Mouse (Mus musculus) lung, postnatal 25 days (tissue): ENCODE measurements around the gene Terb1.
A peak's percentile ranks its signal among the peaks of the same experiment; 100 is the strongest.

Experiments used
- DNase-seq: peaks from one replicate; pipeline ENCODE4 v3.0.0; 2022; ENCODE audit warnings: low spot score

Gene Terb1

DNA sequence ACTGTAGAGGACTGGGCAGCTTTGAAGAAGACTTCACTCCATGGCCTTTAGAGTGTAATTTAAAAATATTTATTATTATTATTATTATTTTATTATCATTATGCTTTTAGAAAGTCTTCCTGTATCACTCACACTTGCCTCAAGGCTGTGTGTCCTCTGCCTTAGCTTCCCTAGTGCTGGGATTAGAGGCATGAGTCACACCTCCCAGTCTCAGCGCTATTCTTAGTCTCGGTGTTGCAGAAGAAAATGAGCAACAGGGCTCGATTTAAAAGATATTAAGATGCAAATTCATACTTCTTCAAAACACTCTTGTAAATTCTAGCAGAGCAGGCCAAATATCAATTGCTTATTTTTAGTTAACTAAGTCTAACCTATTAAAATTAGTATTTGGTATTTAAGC lies 60.9 kb downstream of the Terb1 start:
- no peak for DNase-seq

DNA sequence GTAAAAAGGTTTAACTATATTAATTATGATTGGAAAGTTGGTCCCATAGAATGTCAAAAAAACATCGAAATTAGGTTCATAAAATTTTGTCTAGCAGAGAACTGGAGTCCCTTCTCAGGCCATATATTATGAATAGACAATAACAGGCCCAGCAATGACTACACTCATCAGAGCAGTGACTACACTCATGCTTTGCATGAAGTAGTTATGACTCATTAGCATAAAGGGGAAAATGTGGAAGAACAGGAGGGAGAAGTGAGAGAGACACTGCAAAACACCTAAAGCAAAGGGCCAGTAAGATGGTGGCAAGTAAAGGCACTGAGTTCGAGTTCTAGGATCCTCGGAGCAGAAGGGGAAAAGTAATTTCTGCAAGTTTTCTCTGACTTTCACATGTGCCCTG lies 63.7 kb downstream of the Terb1 start:
- DNase-seq, result no peak

DNA sequence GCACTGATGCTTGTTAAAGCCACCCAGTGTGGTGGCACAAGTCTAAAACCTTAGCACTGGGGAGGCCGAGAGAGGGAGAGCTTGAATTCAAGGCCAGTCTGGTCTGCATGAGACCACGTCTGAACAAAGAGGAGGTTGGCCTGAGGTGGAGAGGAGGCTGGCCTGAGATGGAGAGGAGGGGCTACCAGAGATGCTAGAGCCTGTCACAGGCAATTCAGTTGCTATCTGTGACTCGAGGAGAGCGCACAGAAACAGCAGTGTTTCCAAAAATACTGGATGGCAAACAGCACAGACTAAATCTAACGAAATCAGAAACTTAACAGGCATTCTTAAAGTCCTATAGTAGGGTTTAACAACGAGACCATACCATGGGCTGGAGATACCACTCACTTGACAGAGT lies 64.5 kb downstream of the Terb1 start:
- DNase-seq, result no peak

DNA sequence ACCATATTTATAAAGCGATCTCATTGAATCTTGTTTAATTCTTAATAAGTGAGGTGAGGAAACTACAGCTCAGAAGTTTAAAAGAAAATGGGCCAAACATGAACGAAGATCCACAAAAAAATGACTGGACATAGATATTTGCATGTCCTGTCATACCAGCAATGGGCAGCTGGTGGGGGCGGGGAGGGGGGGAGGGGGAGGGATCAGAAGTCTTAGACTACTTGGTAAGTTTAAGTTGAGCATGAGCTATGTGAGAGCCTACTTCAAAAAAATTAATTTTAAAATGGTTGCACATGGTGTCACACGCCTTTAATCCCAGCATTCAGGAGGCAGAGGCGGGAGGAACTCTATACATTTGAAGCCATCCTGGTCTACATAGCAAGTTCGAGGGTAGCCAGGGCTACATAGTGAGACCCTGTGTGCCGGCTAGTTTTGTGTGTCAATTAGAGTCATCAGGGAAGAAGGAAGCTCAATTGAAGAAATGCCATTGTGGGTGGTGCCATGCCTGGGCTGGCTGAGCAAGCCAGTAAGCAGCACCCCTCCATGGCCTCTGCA lies 66.5 kb downstream of the Terb1 start:
- DNase-seq, result no peak

GRCm38 (mm10) chr8:104442299-104443124 lies 67.2 kb downstream of the Terb1 start, which contains the start of gene Dync1li2:
Gene Dync1li2, minus strand, starts transcription at chr8:104443047.
- peak; percentile 91 for DNase-seq

DNA sequence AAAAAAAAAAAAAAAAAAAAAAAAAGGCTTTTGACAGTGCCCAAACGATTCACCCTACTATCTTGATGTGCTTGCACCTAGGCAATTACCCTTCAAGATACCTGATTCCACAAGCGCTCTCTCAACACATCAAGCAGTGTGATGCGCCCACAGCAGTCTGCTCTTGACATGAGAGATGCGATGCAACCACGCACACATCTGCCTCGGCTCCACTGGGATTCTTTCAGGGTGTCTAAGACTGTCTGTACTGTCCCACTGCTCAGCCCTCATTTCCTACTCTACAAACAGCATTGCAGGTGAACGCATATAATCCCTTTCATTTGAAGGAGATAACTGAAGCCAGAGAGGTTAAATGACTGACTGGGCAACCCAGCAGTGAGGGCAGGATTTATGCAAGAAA lies 68.1 kb downstream of the Terb1 start:
- no peak for DNase-seq

DNA sequence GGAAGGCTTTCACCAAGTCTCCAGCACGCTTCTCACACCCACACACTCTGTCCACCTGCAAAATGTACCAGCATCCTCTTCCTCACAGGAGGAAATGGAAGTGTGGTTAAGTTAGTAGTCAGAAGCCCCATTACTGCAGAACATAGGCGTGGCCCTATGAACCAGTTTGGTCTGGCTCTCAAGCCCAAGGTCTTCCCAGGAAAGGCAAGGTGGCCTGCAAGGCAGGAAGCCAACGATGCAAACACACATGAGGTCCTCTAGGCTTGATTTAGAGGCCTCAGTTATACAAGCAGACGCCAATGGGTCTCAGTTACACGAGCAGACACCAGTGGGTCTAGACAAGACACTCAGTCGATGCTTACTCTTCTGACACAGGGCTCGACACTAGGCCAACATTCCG lies 70.2 kb downstream of the Terb1 start:
- no peak for DNase-seq

GRCm38 (mm10) chr8:104437494-104438135 lies 72.1 kb downstream of the Terb1 start:
- DNase-seq, result no peak

DNA sequence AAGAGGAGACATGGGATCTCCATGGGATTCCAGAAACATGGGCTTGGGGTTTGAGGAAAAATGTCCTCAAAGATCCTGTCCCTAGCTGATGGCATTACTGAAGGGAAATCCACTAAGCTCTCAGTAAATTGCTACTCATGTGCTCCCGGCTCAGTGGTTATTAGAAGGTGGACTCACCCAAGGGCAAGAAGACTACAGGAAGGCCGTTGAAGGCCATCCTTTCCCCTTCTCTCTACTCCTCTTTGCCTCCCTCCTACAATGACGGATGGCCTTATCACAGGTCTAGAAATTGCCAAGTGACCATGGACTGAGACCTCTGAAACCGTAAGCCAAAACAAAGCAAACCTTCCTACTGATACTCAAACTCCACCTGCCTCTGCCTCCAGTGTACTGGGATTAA lies 73.1 kb downstream of the Terb1 start:
- DNase-seq, result no peak

- peak; percentile 98 for DNase-seq
Observed at GRCm38 (mm10) chr8:104436038-104436437, 73.7 kb downstream of the Terb1 start.

- no peak for DNase-seq
Observed at GRCm38 (mm10) chr8:104434826-104435354, 74.8 kb downstream of the Terb1 start.

DNA sequence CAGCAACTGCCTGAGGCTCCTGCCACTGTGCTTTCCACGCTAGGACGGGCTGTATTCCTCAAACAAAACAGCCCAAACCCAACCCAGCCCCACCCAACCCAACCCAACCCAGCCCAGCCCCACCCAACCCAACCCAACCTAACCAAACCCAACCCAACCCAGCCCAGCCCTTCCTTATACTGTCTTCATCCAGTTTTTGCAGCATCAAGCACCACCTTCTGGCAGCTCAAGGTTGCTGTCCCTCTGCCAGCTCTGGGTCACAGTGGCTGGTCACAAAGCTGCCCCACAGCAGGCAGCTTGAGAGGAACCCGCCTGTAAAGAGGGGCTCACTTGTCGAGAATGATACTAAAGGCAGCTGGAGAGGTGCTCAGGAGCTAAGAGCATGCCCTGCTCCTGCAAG lies 75.4 kb downstream of the Terb1 start:
- DNase-seq, result no peak

- DNase-seq, result no peak
Observed at GRCm38 (mm10) chr8:104433191-104433842, 76.4 kb downstream of the Terb1 start.

- DNase-seq, result no peak
Observed at GRCm38 (mm10) chr8:104432656-104433055, 77.1 kb downstream of the Terb1 start.

DNA sequence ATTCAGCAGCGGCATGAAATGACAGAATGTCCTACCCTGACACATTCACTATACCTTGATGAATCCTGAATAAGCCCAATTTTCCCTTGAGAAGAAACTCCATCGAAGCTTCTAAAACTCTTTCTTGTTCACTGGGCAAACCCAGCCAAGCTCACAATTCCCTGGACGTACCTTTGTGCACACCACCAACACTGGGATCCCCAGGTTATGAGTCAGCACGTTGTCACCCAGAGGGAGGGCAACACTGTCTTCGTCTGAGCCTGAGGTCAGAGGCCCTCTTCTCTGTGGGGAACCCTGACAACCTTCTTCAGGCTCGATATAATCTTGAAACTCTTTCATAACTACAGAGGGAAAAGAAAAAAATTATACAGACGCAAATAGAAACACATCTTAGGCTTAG lies 79.5 kb downstream of the Terb1 start:
- DNase-seq, result no peak

GRCm38 (mm10) chr8:104427703-104428102 lies 82.0 kb downstream of the Terb1 start:
- no peak for DNase-seq

- no peak for DNase-seq
Observed at GRCm38 (mm10) chr8:104422313-104422712, 87.4 kb downstream of the Terb1 start.

DNA sequence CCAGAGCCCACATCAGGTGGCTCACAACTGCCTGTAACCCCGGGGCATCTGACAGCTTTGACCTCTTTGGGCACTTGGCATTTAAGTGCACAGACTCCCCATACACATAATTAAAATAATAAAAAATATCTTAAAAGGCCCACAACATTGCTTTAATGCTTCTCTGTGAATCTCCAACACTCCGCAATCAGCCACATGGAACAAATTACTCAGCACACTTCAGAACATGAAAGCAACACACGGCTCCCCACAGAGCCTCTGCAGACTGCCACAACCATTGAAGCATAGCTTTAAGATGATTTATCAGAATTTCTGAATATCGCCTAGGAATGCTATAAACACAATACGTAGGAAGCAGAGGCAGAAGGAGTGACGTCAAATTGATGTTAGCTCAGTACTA lies 93.7 kb downstream of the Terb1 start:
- no peak for DNase-seq

DNA sequence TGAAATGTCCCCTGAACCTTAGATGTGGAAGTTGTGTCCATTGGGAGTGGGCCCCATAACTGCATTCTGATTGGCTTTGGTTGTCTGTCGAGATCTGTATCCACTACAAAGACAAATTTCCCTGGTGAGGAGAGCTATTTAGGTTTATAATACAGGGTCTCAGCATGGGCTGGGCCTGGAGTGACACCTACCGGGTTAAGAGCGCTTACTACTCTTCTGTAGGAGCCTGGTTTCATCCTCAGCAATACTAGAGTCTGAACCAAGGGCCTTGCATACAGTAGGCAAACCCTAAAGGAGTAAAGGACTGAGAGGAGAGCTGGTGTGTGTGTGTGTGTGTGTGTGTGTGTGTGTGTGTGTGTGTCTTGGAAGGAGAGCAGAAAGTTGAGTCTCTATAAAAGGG lies 95.5 kb downstream of the Terb1 start:
- DNase-seq, result no peak

DNA sequence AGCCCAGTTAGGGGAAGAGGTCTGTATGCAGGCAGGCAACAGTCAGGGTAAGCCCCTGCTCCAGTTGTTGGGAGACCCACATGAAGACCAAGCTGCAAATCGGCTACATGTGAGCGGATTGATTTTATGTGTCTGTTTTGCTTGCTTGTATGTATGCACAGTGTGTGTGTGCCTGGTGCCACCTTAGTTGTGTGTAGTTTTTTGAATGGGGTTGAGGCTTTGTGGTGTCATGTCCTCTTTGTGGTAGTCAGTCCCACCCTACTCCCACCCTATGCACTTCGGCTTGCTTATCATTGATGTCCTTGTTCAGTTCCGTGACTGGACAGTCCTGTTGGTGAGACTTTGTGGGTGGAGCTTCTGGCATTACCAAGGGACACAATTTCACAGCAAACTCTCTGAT lies 95.9 kb downstream of the Terb1 start:
- no peak for DNase-seq

- no peak for DNase-seq
Observed at GRCm38 (mm10) chr8:104412805-104413532, 96.7 kb downstream of the Terb1 start.

DNA sequence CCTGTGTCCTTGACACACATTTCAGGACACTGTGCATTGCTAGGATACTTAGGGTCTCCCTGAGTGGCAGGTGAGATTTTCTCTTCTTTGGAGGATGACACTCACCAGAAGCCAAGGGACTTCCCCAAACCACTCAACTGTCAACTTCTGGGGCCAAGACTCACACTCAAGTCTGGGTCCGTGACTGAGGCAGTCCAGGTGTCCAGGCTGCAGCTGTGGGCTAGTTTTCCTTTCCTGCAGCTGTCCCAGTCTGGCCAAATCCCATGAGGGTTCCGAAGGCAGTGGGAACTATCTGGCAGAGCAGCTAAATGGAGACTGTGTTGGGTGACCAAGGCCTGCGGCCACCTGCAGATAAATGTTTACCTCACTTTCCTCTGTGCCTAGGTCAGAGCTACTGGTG lies 97.7 kb downstream of the Terb1 start:
- DNase-seq, result no peak
